Mouse (Mus musculus) testis, adult 2 months (tissue): ENCODE data around the gene St8sia6. TPM values are rescaled to one million over a fixed set of nuclear protein-coding genes. Genes with fewer than 3 reads are reported as not detected.

Source experiments
- H3K27ac ChIP-seq: fragments of 200-500 bp; 2 replicates; pipeline ENCODE4 v1.5.1; 2012; ENCODE audit warnings: low read depth, low read length; ENCODE audit not compliant: control insufficient read depth, insufficient read depth
- H3K27me3 ChIP-seq: fragments of 200-500 bp; 2 replicates; pipeline ENCODE4 v1.6.1; 2012; ENCODE audit warnings: mild to moderate bottlenecking, low read length, moderate library complexity; ENCODE audit not compliant: control insufficient read depth, insufficient read depth
- H3K36me3 ChIP-seq: fragments of 200-500 bp; 2 replicates; pipeline ENCODE4 v1.6.1; 2012; ENCODE audit warnings: mild to moderate bottlenecking, low read length; ENCODE audit not compliant: control insufficient read depth, insufficient read depth
- H3K4me1 ChIP-seq: fragments of 200-500 bp; 2 replicates; pipeline ENCODE4 v1.6.1; 2012; ENCODE audit warnings: low read length; ENCODE audit not compliant: control insufficient read depth, insufficient read depth
- H3K4me3 ChIP-seq: fragments of 200-500 bp; 2 replicates; pipeline ENCODE4 v1.5.1; 2012; ENCODE audit warnings: low read depth, mild to moderate bottlenecking, low read length, moderate library complexity, mixed read lengths; ENCODE audit not compliant: control insufficient read depth
- CTCF ChIP-seq: fragments of 200-500 bp; IDR thresholded peaks from 2 replicates; pipeline ENCODE4 v1.5.1; 2012; ENCODE audit warnings: low read depth, mild to moderate bottlenecking, inconsistent platforms, low read length, moderate library complexity; ENCODE audit not compliant: control insufficient read depth, insufficient read depth, insufficient replicate concordance
- POLR2A ChIP-seq: fragments of 200-500 bp; IDR thresholded peaks from 2 replicates; pipeline ENCODE4 v1.6.1; 2012; ENCODE audit warnings: low read depth, mild to moderate bottlenecking, inconsistent platforms, low read length, moderate library complexity; ENCODE audit not compliant: control insufficient read depth
- polyA plus RNA-seq: library from polyadenylated mRNA; depleted of rRNA; stranded (reverse); fragments of >200 nt; gene quantifications from 2 replicates; pipeline ENCODE4 v1.2.3, GENCODE M21; 2012; rRNA removed

Gene St8sia6
- polyA plus RNA-seq, result 0.05 and 0.07 TPM in 2 replicates

GRCm38 (mm10) chr2:13793969-13794363 lies at the start of gene St8sia6:
Gene St8sia6 (minus strand): TSS chr2:13794064.
- peaks cover 5% of the 10 kb centered on the region; the same call in 1 of the 2 replicates for H3K4me1 ChIP-seq
- no peak within 1 kb of the TSS for H3K27ac ChIP-seq
- H3K4me3 ChIP-seq, result peak within 1 kb of the TSS; percentile 68
- H3K27me3 ChIP-seq, result no peaks in the 10 kb centered on the region; the same call in 1 of the 2 replicates
- H3K36me3 ChIP-seq, result no peaks in the 10 kb centered on the region
- TF ChIP-seq CTCF (no peak), POLR2A (no peak)

- TF ChIP-seq POLR2A (no peak), CTCF (no peak)
- H3K27me3 ChIP-seq, result no peaks in the 10 kb centered on the region
- no peak overlapping the region for H3K4me3 ChIP-seq
- H3K4me1 ChIP-seq, result no peaks in the 10 kb centered on the region
- H3K36me3 ChIP-seq, result no peaks in the 10 kb centered on the region
- no peak overlapping the region for H3K27ac ChIP-seq
These were observed 42.4 kb upstream of the St8sia6 start for GRCm38 (mm10) chr2:13836310-13836709.

- TF ChIP-seq CTCF, result no peak
- TF ChIP-seq POLR2A, result no peak
- H3K27me3 ChIP-seq, result no peaks in the 10 kb centered on the region
- no peak overlapping the region for H3K4me3 ChIP-seq
- no peak overlapping the region for H3K27ac ChIP-seq
- H3K36me3 ChIP-seq, result no peaks in the 10 kb centered on the region
- H3K4me1 ChIP-seq, result no peaks in the 10 kb centered on the region
These were observed 41.1 kb upstream of the St8sia6 start for GRCm38 (mm10) chr2:13834989-13835388.

DNA sequence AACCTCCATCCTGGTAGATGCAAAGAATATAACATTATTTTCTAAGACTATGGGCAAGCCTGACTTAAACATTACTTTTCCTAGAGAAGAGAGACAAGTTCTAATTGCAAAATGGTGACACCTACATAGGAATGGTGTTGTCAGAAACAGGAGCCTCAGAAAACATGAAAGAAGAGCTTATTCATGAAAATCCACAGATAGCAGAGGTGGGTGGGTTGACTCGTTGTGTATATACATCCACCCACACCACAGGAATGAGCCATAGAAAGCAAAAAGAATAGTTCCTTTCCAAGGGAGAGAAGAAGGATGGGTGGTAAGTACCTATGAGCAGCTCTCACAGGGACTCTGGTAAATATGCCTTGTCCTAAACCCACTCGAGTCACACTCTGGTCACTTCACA lies 22.8 kb upstream of the St8sia6 start:
- Histone ChIP-seq H3K4me1 (no peaks in the 10 kb centered on the region), H3K27me3 (no peaks in the 10 kb centered on the region), H3K27ac (no peak overlapping the region), H3K4me3 (no peak overlapping the region), H3K36me3 (no peaks in the 10 kb centered on the region)
- TF ChIP-seq POLR2A (no peak), CTCF (no peak)

- no peaks in the 10 kb centered on the region for H3K4me1 ChIP-seq
- no peak overlapping the region for H3K27ac ChIP-seq
- no peak overlapping the region; the same call in 1 of the 2 replicates for H3K4me3 ChIP-seq
- no peaks in the 10 kb centered on the region for H3K36me3 ChIP-seq
- H3K27me3 ChIP-seq, result no peaks in the 10 kb centered on the region
- TF ChIP-seq CTCF, result no peak
These were observed 14.7 kb upstream of the St8sia6 start for GRCm38 (mm10) chr2:13808593-13808992.

DNA sequence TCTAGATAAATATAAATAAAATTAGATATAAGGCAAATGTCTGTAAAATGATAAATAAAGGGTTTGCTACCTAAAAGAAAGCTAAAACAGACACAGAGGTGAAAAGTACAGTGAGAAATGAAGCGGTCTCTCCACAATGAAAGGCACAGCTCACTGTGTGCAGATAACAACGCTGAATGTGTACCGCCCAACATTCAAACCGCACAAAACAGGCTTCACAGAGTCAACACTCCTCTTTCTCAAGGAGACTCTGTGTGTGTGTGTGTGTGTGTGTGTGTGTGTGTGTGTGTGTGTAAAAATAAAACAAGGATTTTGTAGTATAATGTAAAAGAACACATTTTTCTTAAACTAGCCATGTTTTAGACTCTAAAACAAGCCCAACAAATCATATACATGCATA lies 14.1 kb upstream of the St8sia6 start:
- Histone ChIP-seq H3K4me3 (no peak overlapping the region), H3K27ac (no peak overlapping the region), H3K4me1 (no peaks in the 10 kb centered on the region), H3K27me3 (no peaks in the 10 kb centered on the region), H3K36me3 (no peaks in the 10 kb centered on the region)
- TF ChIP-seq POLR2A (no peak), CTCF (no peak)

DNA sequence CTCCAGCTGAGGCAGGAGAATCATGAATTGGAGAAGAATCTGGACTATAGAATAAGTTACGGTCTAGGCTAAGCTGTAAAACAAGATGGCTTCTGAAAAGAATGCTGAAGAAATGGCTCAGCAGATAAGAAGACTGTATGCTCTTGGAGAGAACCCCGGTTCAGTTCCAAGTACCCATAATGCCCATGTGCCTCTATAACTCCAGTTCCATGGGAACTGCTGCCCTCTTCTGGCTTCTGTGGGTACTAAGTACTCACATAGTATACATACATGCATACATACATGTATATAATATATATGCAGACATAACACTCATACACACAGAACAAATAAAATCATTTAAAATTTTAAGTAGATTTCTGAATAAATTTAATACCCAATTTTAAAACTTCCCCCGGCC lies 12.3 kb upstream of the St8sia6 start:
- TF ChIP-seq CTCF (no peak), POLR2A (no peak)
- no peaks in the 10 kb centered on the region for H3K4me1 ChIP-seq
- H3K4me3 ChIP-seq, result no peak overlapping the region
- no peak overlapping the region for H3K27ac ChIP-seq
- H3K36me3 ChIP-seq, result no peaks in the 10 kb centered on the region
- H3K27me3 ChIP-seq, result no peaks in the 10 kb centered on the region

DNA sequence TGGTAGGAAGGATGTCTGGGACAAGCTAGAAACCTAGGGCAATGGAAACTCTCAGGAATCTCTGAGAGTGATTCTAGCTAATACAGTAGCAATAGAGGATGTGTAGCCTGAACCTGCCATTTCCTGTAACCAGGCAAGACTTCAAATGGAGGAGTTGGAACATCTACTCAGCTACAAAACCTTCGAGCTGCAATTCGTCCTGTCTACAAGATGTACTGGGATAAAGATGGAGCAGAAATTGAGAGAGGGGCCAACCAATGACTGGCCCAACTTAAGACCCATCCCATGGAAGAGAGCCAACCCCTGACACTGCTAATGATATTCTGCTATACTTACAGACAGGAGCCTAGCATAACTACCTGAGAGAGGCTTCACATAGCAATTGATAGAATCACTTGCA lies 6.8 kb upstream of the St8sia6 start:
- H3K4me3 ChIP-seq, result no peak overlapping the region
- H3K27me3 ChIP-seq, result no peaks in the 10 kb centered on the region
- TF ChIP-seq POLR2A, result no peak
- no peak for TF ChIP-seq CTCF
- H3K27ac ChIP-seq, result no peak overlapping the region
- no peaks in the 10 kb centered on the region for H3K4me1 ChIP-seq
- no peaks in the 10 kb centered on the region for H3K36me3 ChIP-seq
